Mouse (Mus musculus): ENCODE data around the gene Pex10. TPM values are rescaled to one million over a fixed set of nuclear protein-coding genes. Genes with fewer than 3 reads are reported as not detected.

Gene Pex10
- polyA plus RNA-seq, 1 experiment from 2014 or later = 18.6 TPM

- Histone ChIP-seq H3K27me3 (no peaks in the 10 kb centered on the region), H3K27ac (peak overlapping the region; percentile 94), H3K9ac (peak overlapping the region; percentile 91), H3K9me3 (no peaks in the 10 kb centered on the region), H3K4me2 (peak overlapping the region; percentile 95), H3K4me1 (replicated peaks) (peaks cover 39% of the 10 kb centered on the region), H3K4me3 (peak overlapping the region; percentile 90), H3K36me3 (peaks cover 39% of the 10 kb centered on the region)
- ATAC-seq (ENCODE audit: low FRiP score) = peak; percentile 0; the same call in 1 of the 2 replicates
- WGBS = 7% methylated on average over 33 of the region's 35 CpGs
Measured at GRCm38 (mm10) chr4:155085206-155086107, 18.6 kb downstream of the Pex10 start.

GRCm38 (mm10) chr4:155086108-155087024, 19.6 kb downstream of the Pex10 start, which contains the start of the genes Rer1 and Morn1:
Rer1 (minus strand) TSS chr4:155086382.
Morn1 (plus strand) TSS chr4:155086577.
- ATAC-seq (ENCODE audit: low FRiP score) = peak; percentile 96
- Histone ChIP-seq H3K9ac (peak within 1 kb of the TSS; percentile 91), H3K27me3 (no peaks in the 10 kb centered on the region), H3K9me3 (no peaks in the 10 kb centered on the region), H3K36me3 (peaks cover 37% of the 10 kb centered on the region), H3K4me2 (peak within 1 kb of the TSS; percentile 96), H3K27ac (peak within 1 kb of the TSS; percentile 94), H3K4me3 (peak within 1 kb of the TSS; percentile 90), H3K4me1 (replicated peaks) (peaks cover 39% of the 10 kb centered on the region)
- under 1% methylated on average over 85 of the region's 85 CpGs for WGBS

GRCm38 (mm10) chr4:155089241-155089640, 22.4 kb downstream of the Pex10 start:
- no peaks in the 10 kb centered on the region for H3K9me3 ChIP-seq
- WGBS = 94% methylated on average over 5 of the region's 5 CpGs
- H3K27me3 ChIP-seq = no peaks in the 10 kb centered on the region
- no peak overlapping the region for H3K4me2 ChIP-seq
- no peak overlapping the region for H3K9ac ChIP-seq
- ATAC-seq (ENCODE audit: low FRiP score) = no peak
- H3K4me1 ChIP-seq (replicated peaks) = peaks cover 24% of the 10 kb centered on the region
- no peak overlapping the region for H3K27ac ChIP-seq
- peaks cover 25% of the 10 kb centered on the region for H3K36me3 ChIP-seq
- no peak overlapping the region for H3K4me3 ChIP-seq

- 96% methylated on average over 4 of the region's 4 CpGs for WGBS
- Histone ChIP-seq H3K9ac (no peak overlapping the region), H3K27me3 (no peaks in the 10 kb centered on the region), H3K4me2 (no peak overlapping the region), H3K9me3 (no peaks in the 10 kb centered on the region), H3K27ac (no peak overlapping the region), H3K4me3 (no peak overlapping the region), H3K36me3 (peaks cover 25% of the 10 kb centered on the region), H3K4me1 (replicated peaks) (peaks cover 15% of the 10 kb centered on the region)
- no peak for ATAC-seq (ENCODE audit: low FRiP score)
Measured at GRCm38 (mm10) chr4:155090147-155090546, 23.3 kb downstream of the Pex10 start.

GRCm38 (mm10) chr4:155090688-155091449, 24.1 kb downstream of the Pex10 start:
- H3K4me3 ChIP-seq = no peak overlapping the region
- ATAC-seq (ENCODE audit: low FRiP score) = no peak
- no peak overlapping the region for H3K27ac ChIP-seq
- 96% methylated on average over 13 of the region's 13 CpGs for WGBS
- H3K4me1 ChIP-seq (replicated peaks) = peaks cover 14% of the 10 kb centered on the region
- H3K27me3 ChIP-seq = no peaks in the 10 kb centered on the region
- H3K4me2 ChIP-seq = no peak overlapping the region
- H3K9me3 ChIP-seq = no peaks in the 10 kb centered on the region
- peaks cover 25% of the 10 kb centered on the region for H3K36me3 ChIP-seq
- H3K9ac ChIP-seq = peak overlapping the region; percentile 6; the same call in 1 of the 2 replicates

- H3K4me3 ChIP-seq = no peak overlapping the region
- H3K27me3 ChIP-seq = no peaks in the 10 kb centered on the region
- H3K4me2 ChIP-seq = no peak overlapping the region
- H3K4me1 ChIP-seq (replicated peaks) = peaks cover 4% of the 10 kb centered on the region
- H3K27ac ChIP-seq = no peak overlapping the region
- peak overlapping the region; percentile 15; the same call in 1 of the 2 replicates for H3K9ac ChIP-seq
- peaks cover 25% of the 10 kb centered on the region for H3K36me3 ChIP-seq
- 92% methylated on average over 19 of the region's 19 CpGs for WGBS
- no peak for ATAC-seq (ENCODE audit: low FRiP score)
- H3K9me3 ChIP-seq = no peaks in the 10 kb centered on the region
Measured at GRCm38 (mm10) chr4:155092718-155093430, 26.1 kb downstream of the Pex10 start.

GRCm38 (mm10) chr4:155093431-155094149, 26.8 kb downstream of the Pex10 start:
- H3K4me3 ChIP-seq = no peak overlapping the region
- H3K9me3 ChIP-seq = no peaks in the 10 kb centered on the region
- peaks cover 4% of the 10 kb centered on the region for H3K4me1 ChIP-seq (replicated peaks)
- H3K4me2 ChIP-seq = no peak overlapping the region
- H3K27me3 ChIP-seq = no peaks in the 10 kb centered on the region
- WGBS = 82% methylated on average over 7 of the region's 7 CpGs
- H3K9ac ChIP-seq = peak overlapping the region; percentile 15; the same call in 1 of the 2 replicates
- H3K36me3 ChIP-seq = peaks cover 25% of the 10 kb centered on the region
- no peak overlapping the region for H3K27ac ChIP-seq
- ATAC-seq (ENCODE audit: low FRiP score) = no peak

GRCm38 (mm10) chr4:155094565-155094964, 27.7 kb downstream of the Pex10 start:
- Histone ChIP-seq H3K36me3 (peaks cover 17% of the 10 kb centered on the region), H3K27me3 (no peaks in the 10 kb centered on the region), H3K4me1 (replicated peaks) (peaks cover 4% of the 10 kb centered on the region), H3K4me2 (no peak overlapping the region), H3K27ac (no peak overlapping the region), H3K9ac (no peak overlapping the region), H3K4me3 (no peak overlapping the region), H3K9me3 (no peaks in the 10 kb centered on the region)
- peak; percentile 57; the same call in 1 of the 2 replicates for ATAC-seq (ENCODE audit: low FRiP score)
- WGBS = 77% methylated on average over 3 of the region's 3 CpGs

- 30% methylated on average over 8 of the region's 8 CpGs for WGBS
- Histone ChIP-seq H3K9me3 (no peaks in the 10 kb centered on the region), H3K4me3 (no peak overlapping the region), H3K36me3 (peaks cover 11% of the 10 kb centered on the region; the same call in 1 of the 2 replicates), H3K27me3 (no peaks in the 10 kb centered on the region), H3K27ac (peak overlapping the region; percentile 71; the same call in 1 of the 2 replicates), H3K4me1 (replicated peaks) (peaks cover 4% of the 10 kb centered on the region), H3K4me2 (no peak overlapping the region), H3K9ac (no peak overlapping the region)
- ATAC-seq (ENCODE audit: low FRiP score) = peak; percentile 76
Measured at GRCm38 (mm10) chr4:155095238-155095900, 28.6 kb downstream of the Pex10 start.

- Histone ChIP-seq H3K27ac (peak overlapping the region; percentile 71; the same call in 1 of the 2 replicates), H3K27me3 (no peaks in the 10 kb centered on the region), H3K9me3 (no peaks in the 10 kb centered on the region), H3K4me3 (no peak overlapping the region), H3K36me3 (peaks cover 8% of the 10 kb centered on the region; the same call in 1 of the 2 replicates), H3K4me2 (no peak overlapping the region), H3K4me1 (replicated peaks) (peaks cover 4% of the 10 kb centered on the region), H3K9ac (peak overlapping the region; percentile 51; the same call in 1 of the 2 replicates)
- WGBS = 86% methylated on average over 8 of the region's 8 CpGs
- no peak for ATAC-seq (ENCODE audit: low FRiP score)
Measured at GRCm38 (mm10) chr4:155095967-155096366, 29.2 kb downstream of the Pex10 start.

Measured in hindbrain, embryonic 13.5 days (tissue).